Mouse (Mus musculus) bone marrow, adult 2 months (tissue): ENCODE measurements around the gene Arfip1.

Experiments used
- CTCF ChIP-seq: fragments of 200-500 bp; IDR thresholded peaks from 2 replicates; pipeline ENCODE4 v1.5.1; 2011; ENCODE audit warnings: low read length, control low read depth; ENCODE audit not compliant: control insufficient read depth, insufficient read depth
- POLR2A ChIP-seq: fragments of 200-500 bp; IDR thresholded peaks from 2 replicates; pipeline ENCODE4 v1.6.1; 2011; ENCODE audit warnings: low read depth, mild to moderate bottlenecking, control low read depth, low read length, borderline replicate concordance; ENCODE audit not compliant: control insufficient read depth

- TF ChIP-seq CTCF = no peak
- no peak for TF ChIP-seq POLR2A
These were observed 131.8 kb downstream of the Arfip1 start for GRCm38 (mm10) chr3:84450651-84451050.
